Mouse (Mus musculus) stomach, embryonic 14.5 days (tissue): ENCODE data around the gene Gm10643. TPM values are rescaled to one million over a fixed set of nuclear protein-coding genes. Genes with fewer than 3 reads are reported as not detected.

Experiments used
- ATAC-seq: fragments of 200-750 bp; cut with Nextera tagmentation; 2 replicates; pipeline ENCODE4 v1.8.0; 2017; ENCODE audit warnings: low read depth, moderate TSS enrichment; ENCODE audit not compliant: insufficient number of reproducible peaks, insufficient read depth, low FRiP score
- H3K27ac ChIP-seq: fragments of 300-500 bp; sonication (generic); 2 replicates; pipeline ENCODE4 v1.5.1; 2014; ENCODE audit warnings: mild to moderate bottlenecking, low read length, moderate library complexity, mixed read lengths
- H3K27me3 ChIP-seq: fragments of 300-500 bp; sonication (generic); 2 replicates; pipeline ENCODE4 v1.6.1; 2014; ENCODE audit warnings: low read length, control low read depth, mixed read lengths; ENCODE audit not compliant: control insufficient read depth, insufficient read depth
- H3K36me3 ChIP-seq: fragments of 300-500 bp; sonication (generic); 2 replicates; pipeline ENCODE4 v1.6.1; 2014; ENCODE audit warnings: mild to moderate bottlenecking, control low read depth, low read length, moderate library complexity, mixed read lengths; ENCODE audit not compliant: control insufficient read depth, insufficient read depth
- H3K4me1 ChIP-seq: fragments of 300-500 bp; sonication (generic); 2 replicates; pipeline ENCODE4 v1.6.1; 2014; ENCODE audit warnings: low read length, control low read depth, mixed read lengths; ENCODE audit not compliant: control insufficient read depth, insufficient read depth
- H3K4me2 ChIP-seq: fragments of 300-500 bp; sonication (generic); replicated peaks from 2 replicates; pipeline ENCODE4 v1.6.1; 2014; ENCODE audit warnings: low read depth, low read length, control low read depth
- H3K4me3 ChIP-seq: fragments of 300-500 bp; sonication (generic); 2 replicates; pipeline ENCODE4 v1.5.1; 2014; ENCODE audit warnings: low read depth, low read length, control low read depth
- H3K9ac ChIP-seq: fragments of 300-500 bp; sonication (generic); replicated peaks from 2 replicates; pipeline ENCODE4 v1.6.1; 2014; ENCODE audit warnings: low read depth, mild to moderate bottlenecking, control low read depth, low read length, moderate library complexity, mixed read lengths
- H3K9me3 ChIP-seq: fragments of 300-500 bp; sonication (generic); 2 replicates; pipeline ENCODE4 v1.6.1; 2016; ENCODE audit warnings: low read depth, low read length, control low read depth; ENCODE audit not compliant: control insufficient read depth
- WGBS: fragments of 180-500 bp; shearing (Covaris S2); extraction: QIAGEN DNeasy Blood & Tissue Kit; methylation state at CpG from one replicate; pipeline ENCODE4 v1.1.7; 2014; 5-methylcytosine and 5-hydroxymethylcytosine counted together
- polyA plus RNA-seq: library from polyadenylated mRNA; unstranded; fragments of >200 nt; fragmentation: Nextera tagmentation; extraction: Ambion mirVana; gene quantifications from 2 replicates; pipeline ENCODE4 v1.2.1, GENCODE M21; 2014

Gm10643 gene
- polyA plus RNA-seq, 1 experiment from 2014 or later = 1.5 TPM

- no peaks in the 10 kb centered on the region for H3K9me3 ChIP-seq
Observed at GRCm38 (mm10) chr8:84076412-84076811, 11.5 kb upstream of the Gm10643 start.

GRCm38 (mm10) chr8:84073230-84073976 is 8.5 kb upstream of the Gm10643 start:
- 63% methylated on average over 10 of the region's 10 CpGs for WGBS
- Histone ChIP-seq H3K27me3 (no peaks in the 10 kb centered on the region), H3K4me1 (peaks cover 14% of the 10 kb centered on the region), H3K36me3 (no peaks in the 10 kb centered on the region; the same call in none of the 2 replicates), H3K9ac (no peak overlapping the region), H3K4me3 (no peak overlapping the region), H3K4me2 (no peak overlapping the region), H3K9me3 (no peaks in the 10 kb centered on the region), H3K27ac (no peak overlapping the region)
- no peak for ATAC-seq

More at GRCm38 (mm10) chr8:84076412-84076811, 11.5 kb upstream of the Gm10643 start:
- ATAC-seq = no peak
- Histone ChIP-seq H3K4me1 (peaks cover 4% of the 10 kb centered on the region; the same call in 1 of the 2 replicates), H3K27me3 (no peaks in the 10 kb centered on the region), H3K36me3 (peaks cover 18% of the 10 kb centered on the region), H3K4me3 (no peak overlapping the region), H3K27ac (no peak overlapping the region), H3K9ac (no peak overlapping the region), H3K4me2 (no peak overlapping the region)
- 90% methylated on average over 1 of the region's 1 CpGs for WGBS

- Histone ChIP-seq H3K4me1 (peaks cover 23% of the 10 kb centered on the region), H3K27ac (no peak overlapping the region), H3K36me3 (no peaks in the 10 kb centered on the region; the same call in none of the 2 replicates), H3K9me3 (no peaks in the 10 kb centered on the region), H3K9ac (no peak overlapping the region), H3K4me2 (no peak overlapping the region), H3K27me3 (no peaks in the 10 kb centered on the region), H3K4me3 (no peak overlapping the region)
- 89% methylated on average over 10 of the region's 10 CpGs for WGBS
- ATAC-seq = no peak
Observed at GRCm38 (mm10) chr8:84072321-84072720, 7.4 kb upstream of the Gm10643 start.

- WGBS = 55% methylated on average over 3 of the region's 3 CpGs
- Histone ChIP-seq H3K9me3 (no peaks in the 10 kb centered on the region), H3K27ac (no peak overlapping the region), H3K36me3 (no peaks in the 10 kb centered on the region; the same call in none of the 2 replicates), H3K4me2 (no peak overlapping the region), H3K4me3 (no peak overlapping the region), H3K27me3 (no peaks in the 10 kb centered on the region), H3K4me1 (peaks cover 23% of the 10 kb centered on the region), H3K9ac (no peak overlapping the region)
- ATAC-seq = no peak
Observed at GRCm38 (mm10) chr8:84071921-84072320, 7.0 kb upstream of the Gm10643 start.

- Histone ChIP-seq H3K36me3 (no peaks in the 10 kb centered on the region; the same call in 1 of the 2 replicates), H3K4me2 (no peak overlapping the region), H3K9me3 (no peaks in the 10 kb centered on the region), H3K4me3 (no peak overlapping the region), H3K27ac (no peak overlapping the region), H3K4me1 (peaks cover 23% of the 10 kb centered on the region), H3K9ac (no peak overlapping the region), H3K27me3 (no peaks in the 10 kb centered on the region)
- ATAC-seq = no peak
- WGBS = 81% methylated on average over 2 of the region's 2 CpGs
Observed at GRCm38 (mm10) chr8:84070667-84071066, 5.7 kb upstream of the Gm10643 start.

GRCm38 (mm10) chr8:84070241-84070640 is 5.3 kb upstream of the Gm10643 start:
- Histone ChIP-seq H3K36me3 (no peaks in the 10 kb centered on the region; the same call in 1 of the 2 replicates), H3K4me3 (no peak overlapping the region), H3K9ac (no peak overlapping the region), H3K9me3 (no peaks in the 10 kb centered on the region), H3K27ac (no peak overlapping the region), H3K4me2 (no peak overlapping the region), H3K4me1 (peaks cover 23% of the 10 kb centered on the region), H3K27me3 (no peaks in the 10 kb centered on the region)
- 73% methylated on average over 5 of the region's 5 CpGs for WGBS
- ATAC-seq = no peak

- no peaks in the 10 kb centered on the region; the same call in 1 of the 2 replicates for H3K36me3 ChIP-seq
- WGBS = 66% methylated on average over 2 of the region's 2 CpGs
- no peak overlapping the region for H3K27ac ChIP-seq
- no peak overlapping the region for H3K4me3 ChIP-seq
- no peak overlapping the region for H3K4me2 ChIP-seq
- H3K27me3 ChIP-seq = no peaks in the 10 kb centered on the region
- H3K9ac ChIP-seq = no peak overlapping the region
- H3K4me1 ChIP-seq = peaks cover 23% of the 10 kb centered on the region
- ATAC-seq = no peak
- H3K9me3 ChIP-seq = no peaks in the 10 kb centered on the region
Observed at GRCm38 (mm10) chr8:84069750-84070149, 4.8 kb upstream of the Gm10643 start.

DNA sequence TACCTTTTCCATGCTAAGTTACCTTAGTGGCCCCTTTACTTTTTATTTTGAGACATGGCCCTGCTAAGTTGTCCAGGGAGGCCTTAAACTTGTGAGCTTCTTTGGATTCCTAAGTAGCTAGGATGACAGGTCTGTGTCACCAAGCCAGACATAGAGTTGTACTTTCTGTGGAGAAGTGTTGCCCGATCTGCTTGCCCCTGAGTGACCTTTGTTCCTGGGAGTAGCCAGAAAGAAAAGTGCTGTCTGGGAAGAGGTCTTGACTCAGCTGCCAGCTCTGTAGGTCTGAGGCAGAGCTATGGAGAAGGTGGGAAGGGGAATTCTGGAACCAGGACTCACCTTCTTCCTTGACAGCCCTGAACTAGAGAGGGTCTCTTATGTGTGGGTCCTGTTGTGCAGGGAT is 4.2 kb upstream of the Gm10643 start:
- no peak overlapping the region for H3K9ac ChIP-seq
- peaks cover 23% of the 10 kb centered on the region for H3K4me1 ChIP-seq

More for the DNA sequence above, 4.2 kb upstream of the Gm10643 start:
- H3K9me3 ChIP-seq = no peaks in the 10 kb centered on the region
- no peak overlapping the region for H3K4me2 ChIP-seq
- no peak overlapping the region for H3K4me3 ChIP-seq
- WGBS = 16% methylated on average over 1 of the region's 1 CpGs
- no peaks in the 10 kb centered on the region for H3K27me3 ChIP-seq
- ATAC-seq = no peak
- H3K36me3 ChIP-seq = no peaks in the 10 kb centered on the region
- no peak overlapping the region for H3K27ac ChIP-seq
